Mouse (Mus musculus): ENCODE results near the gene Col6a2. TPM values are rescaled to one million over a fixed set of nuclear protein-coding genes. Genes with fewer than 3 reads are reported as not detected.

The Col6a2 gene
- total and polyA plus RNA-seq, 3 experiments: not detected

DNA sequence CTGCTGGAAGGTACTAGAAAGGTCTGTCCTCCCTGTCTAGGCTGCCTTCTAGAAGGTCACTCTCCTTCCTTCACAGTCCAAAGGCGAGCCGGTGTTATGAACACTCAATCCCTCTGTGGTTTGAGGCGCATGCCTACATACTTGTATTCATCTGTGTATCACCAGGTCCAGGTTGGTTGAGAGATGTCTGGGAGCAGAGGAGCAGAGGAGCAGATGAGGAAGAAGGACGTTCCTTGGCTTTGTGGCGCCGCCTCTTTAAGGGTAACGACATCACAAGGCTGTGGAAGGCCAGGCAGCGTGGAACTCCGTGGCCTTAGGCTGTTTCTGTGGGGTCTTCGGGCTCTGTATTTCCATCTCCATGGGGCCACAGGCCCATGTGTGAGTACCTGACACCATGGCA is 61.5 kb downstream of the Col6a2 start, which contains the start of gene Spatc1l:
Gene Spatc1l (plus strand): TSS at position 301 of the 400 bp plus-strand sequence.
- no peaks in the 10 kb centered on the region for H3K36me3 ChIP-seq (ENCODE audit: control insufficient read depth in 1 of 2, insufficient read depth in 2 of 2, low read length in 2 of 2)
- H3K27ac ChIP-seq (ENCODE audit: control insufficient read depth, low read depth, low read length): no peak within 1 kb of the TSS
- no peaks in the 10 kb centered on the region for H3K9me3 ChIP-seq (replicated peaks; ENCODE audit: insufficient read depth, low read length)
- H3K9ac ChIP-seq (ENCODE audit: control insufficient read depth, low read depth, low read length, poor library complexity, severe bottlenecking): no peak within 1 kb of the TSS
- no peaks in the 10 kb centered on the region for H3K79me2 ChIP-seq (ENCODE audit: control insufficient read depth, insufficient read depth, low read length, poor library complexity)
- H3K4me3 ChIP-seq (ENCODE audit: control insufficient read depth in 1 of 2, insufficient read depth in 1 of 2, low read depth in 2 of 2, low read length in 2 of 2): no peak within 1 kb of the TSS
- no peaks in the 10 kb centered on the region for H3K4me1 ChIP-seq (ENCODE audit: control insufficient read depth in 1 of 2, insufficient read depth in 2 of 2, low read length in 2 of 2)
- TF ChIP-seq UBTF (IDR thresholded peaks at IDR 0.05; ENCODE audit: borderline replicate concordance, insufficient read depth, low read depth, low read length) (no peak), NELFE (IDR thresholded peaks at IDR 0.05; ENCODE audit: low read depth, low read length) (no peak), ETS1 (IDR thresholded peaks at IDR 0.05; ENCODE audit: low read depth, low read length) (no peak), RCOR1 (IDR thresholded peaks at IDR 0.05; ENCODE audit: low read depth, low read length) (no peak), ELF1 (IDR thresholded peaks at IDR 0.05; ENCODE audit: low read depth, low read length) (no peak), SMC3 (IDR thresholded peaks at IDR 0.05; ENCODE audit: low read depth, low read length) (no peak), ZC3H11A (IDR thresholded peaks at IDR 0.05; ENCODE audit: low read depth, low read length) (no peak), POLR2AphosphoS2 (IDR thresholded peaks at IDR 0.05; ENCODE audit: low read length) (no peak), SIN3A (IDR thresholded peaks at IDR 0.05; ENCODE audit: low read length) (no peak), CHD1 (IDR thresholded peaks at IDR 0.05; ENCODE audit: low read depth, low read length) (no peak), MYB (IDR thresholded peaks at IDR 0.05; ENCODE audit: low read depth, low read length) (no peak), CTCF (IDR thresholded peaks at IDR 0.05 in 2 of 3, conservative IDR thresholded peaks at IDR 0.05 in 1 of 3; ENCODE audit: control insufficient read depth in 1 of 3, insufficient read depth in 1 of 3, low read depth in 2 of 3, low read length in 3 of 3, poor library complexity in 1 of 3, severe bottlenecking in 1 of 3) (no peak), MAZ (IDR thresholded peaks at IDR 0.05; ENCODE audit: low read depth, low read length) (no peak)
- DNase-seq (ENCODE audit: low read depth, low spot score): no peak
- no peaks in the 10 kb centered on the region; a peak in 2 of 4 replicates for H3K27me3 ChIP-seq (ENCODE audit: control insufficient read depth in 1 of 2, insufficient read depth in 2 of 2, low read length in 2 of 2)

DNA sequence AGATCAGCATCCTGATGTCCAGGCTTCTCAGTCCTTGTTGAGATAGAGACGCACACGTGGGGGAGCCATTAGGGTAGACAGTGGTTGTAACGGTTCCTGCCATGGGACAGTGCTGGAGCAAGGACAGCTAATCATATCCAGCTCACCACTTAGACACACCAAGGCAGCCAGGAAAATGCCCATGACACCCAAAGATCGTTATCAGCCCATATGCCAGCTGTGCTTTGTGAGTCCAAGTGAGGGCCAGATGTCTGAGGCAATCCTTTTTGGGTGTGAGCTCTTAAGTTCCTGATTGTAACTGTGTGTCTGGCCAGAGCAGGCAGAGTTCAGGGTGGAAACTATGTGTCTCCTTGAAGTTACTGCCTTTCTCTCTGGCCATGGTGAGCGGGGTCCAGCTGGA is 69.4 kb downstream of the Col6a2 start:
- no peak for DNase-seq (ENCODE audit: low read depth, low spot score)
- Histone ChIP-seq H3K4me1 (ENCODE audit: control insufficient read depth in 1 of 2, insufficient read depth in 2 of 2, low read length in 2 of 2) (no peaks in the 10 kb centered on the region), H3K4me3 (ENCODE audit: control insufficient read depth in 1 of 2, insufficient read depth in 1 of 2, low read depth in 2 of 2, low read length in 2 of 2) (no peak overlapping the region), H3K36me3 (ENCODE audit: control insufficient read depth in 1 of 2, insufficient read depth in 2 of 2, low read length in 2 of 2) (peaks cover 0 to 3% of the 10 kb centered on the region in 2 experiments; a peak in 1 of 4 replicates), H3K27ac (ENCODE audit: control insufficient read depth, low read depth, low read length) (no peak overlapping the region), H3K9me3 (replicated peaks; ENCODE audit: insufficient read depth, low read length) (no peaks in the 10 kb centered on the region), H3K27me3 (ENCODE audit: control insufficient read depth in 1 of 2, insufficient read depth in 2 of 2, low read length in 2 of 2) (no peaks in the 10 kb centered on the region), H3K9ac (ENCODE audit: control insufficient read depth, low read depth, low read length, poor library complexity, severe bottlenecking) (no peak overlapping the region), H3K79me2 (ENCODE audit: control insufficient read depth, insufficient read depth, low read length, poor library complexity) (no peaks in the 10 kb centered on the region)
- TF ChIP-seq POLR2AphosphoS5 (IDR thresholded peaks at IDR 0.05; ENCODE audit: borderline replicate concordance, low read depth, low read length) (no peak), MYC (IDR thresholded peaks at IDR 0.05; ENCODE audit: low read depth, low read length) (no peak), MYB (IDR thresholded peaks at IDR 0.05; ENCODE audit: low read depth, low read length) (no peak), GATA1 (IDR thresholded peaks at IDR 0.05; ENCODE audit: low read depth, low read length) (peak; percentile 14; the same call in 1 of the 2 replicates)

Measured in MEL (cell line).